Mouse (Mus musculus) cerebellum, adult 11 months (tissue): ENCODE data around the gene Ndufa12.

Experiments
- DNase-seq: peaks from one replicate; pipeline ENCODE4 v3.0.0; 2022

Ndufa12 gene

DNA sequence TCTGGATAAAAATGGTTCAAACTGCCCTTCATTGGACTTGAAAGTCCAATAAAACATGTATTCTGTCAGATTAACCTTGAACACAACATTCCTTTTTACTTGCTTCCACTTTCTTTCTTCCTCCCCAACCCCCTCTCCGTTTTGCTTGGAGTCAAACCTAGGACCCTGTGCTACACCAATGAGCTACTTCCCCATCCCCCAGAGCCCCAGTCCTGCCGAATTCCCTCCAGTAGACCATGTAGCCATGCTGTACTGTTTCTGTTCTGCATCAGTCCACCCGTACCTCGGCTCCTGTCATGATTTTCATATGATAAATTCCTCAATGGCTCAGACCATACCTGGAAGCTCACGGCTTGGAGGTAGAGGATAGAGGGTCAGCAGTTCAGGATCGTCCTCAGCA is 32.5 kb downstream of the Ndufa12 start:
- no peak for DNase-seq

DNA sequence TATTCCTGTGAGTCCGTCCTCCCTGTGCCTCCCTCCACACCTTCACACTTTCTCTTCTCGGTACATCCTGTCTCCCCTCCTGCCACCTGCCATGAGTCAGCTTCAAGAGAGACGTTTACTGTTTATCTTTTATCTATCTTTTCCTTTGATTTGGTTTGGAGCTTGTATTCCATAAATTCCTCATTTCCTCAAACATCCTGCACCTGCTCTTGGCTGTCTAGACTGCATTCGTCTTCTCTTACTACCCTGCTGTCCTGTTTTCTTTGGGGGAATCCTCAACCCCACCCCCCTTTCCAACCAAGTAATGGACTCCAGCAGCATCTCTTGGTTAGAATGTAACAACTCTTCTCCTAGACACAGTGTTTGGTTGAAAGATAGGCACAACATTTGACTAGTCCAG is 36.7 kb downstream of the Ndufa12 start:
- no peak for DNase-seq

GRCm38 (mm10) chr10:94241346-94241745 is 42.8 kb downstream of the Ndufa12 start:
- DNase-seq, result no peak

DNA sequence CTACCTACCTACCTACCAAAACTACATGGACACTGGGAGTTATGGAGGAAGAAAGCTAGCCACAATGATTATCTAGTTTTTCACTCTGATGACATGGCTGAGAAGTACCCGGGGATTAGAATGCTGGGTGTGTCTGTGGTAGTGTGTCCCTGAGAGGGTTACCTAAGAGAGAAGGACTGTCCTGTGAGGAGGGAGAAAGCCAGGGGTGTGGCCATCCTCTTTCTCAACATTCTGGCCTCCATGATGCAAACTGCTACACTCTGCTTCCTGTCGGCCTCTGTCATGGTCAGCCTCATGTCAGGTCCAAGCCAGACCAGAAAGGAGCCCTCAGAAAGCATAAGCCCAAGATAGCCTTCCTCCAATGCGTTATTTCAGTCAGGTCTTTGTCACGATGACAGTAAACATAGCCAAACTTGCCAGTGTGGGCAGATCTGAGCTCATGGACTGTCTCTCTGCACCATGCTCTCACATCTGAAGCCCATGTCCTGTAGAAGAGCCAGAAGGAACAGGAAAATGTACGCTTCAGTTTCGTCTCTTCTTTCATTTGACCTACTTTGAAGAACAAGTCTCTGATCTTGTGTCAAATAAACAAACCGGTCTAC is 49.3 kb downstream of the Ndufa12 start:
- DNase-seq, result no peak

- no peak for DNase-seq
These were observed 51.3 kb downstream of the Ndufa12 start for GRCm38 (mm10) chr10:94249575-94250456.

DNA sequence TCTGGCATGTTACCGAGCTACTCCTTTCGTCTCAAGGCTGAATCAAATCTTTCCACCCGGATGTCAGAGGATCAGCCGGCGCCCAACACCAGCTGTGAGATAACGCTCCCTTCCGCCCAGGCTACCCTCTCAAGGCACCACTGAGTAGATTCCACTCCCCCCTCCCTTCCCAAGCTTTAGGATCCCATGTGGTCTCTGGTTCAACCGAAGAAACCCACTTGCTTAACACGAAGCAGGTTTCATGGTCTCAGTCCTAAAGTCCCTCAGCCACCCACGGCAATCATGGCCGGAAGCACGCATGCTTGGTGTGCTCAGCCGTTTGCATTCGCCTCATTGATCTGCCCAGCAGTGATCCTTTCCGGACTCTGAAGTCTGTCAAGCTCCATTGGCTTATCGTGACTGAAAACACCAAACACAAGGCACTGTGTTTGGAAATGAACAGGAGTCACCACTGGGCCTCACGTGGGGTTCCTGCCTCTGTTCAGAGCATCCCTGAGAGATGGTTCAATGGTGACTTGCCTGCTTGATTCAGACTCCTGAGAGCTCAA is 54.8 kb downstream of the Ndufa12 start:
- DNase-seq, result no peak

GRCm38 (mm10) chr10:94254766-94255165 is 56.2 kb downstream of the Ndufa12 start:
- no peak for DNase-seq

GRCm38 (mm10) chr10:94255744-94256143 is 57.2 kb downstream of the Ndufa12 start:
- no peak for DNase-seq

GRCm38 (mm10) chr10:94256518-94256917 is 58.0 kb downstream of the Ndufa12 start:
- DNase-seq, result no peak

DNA sequence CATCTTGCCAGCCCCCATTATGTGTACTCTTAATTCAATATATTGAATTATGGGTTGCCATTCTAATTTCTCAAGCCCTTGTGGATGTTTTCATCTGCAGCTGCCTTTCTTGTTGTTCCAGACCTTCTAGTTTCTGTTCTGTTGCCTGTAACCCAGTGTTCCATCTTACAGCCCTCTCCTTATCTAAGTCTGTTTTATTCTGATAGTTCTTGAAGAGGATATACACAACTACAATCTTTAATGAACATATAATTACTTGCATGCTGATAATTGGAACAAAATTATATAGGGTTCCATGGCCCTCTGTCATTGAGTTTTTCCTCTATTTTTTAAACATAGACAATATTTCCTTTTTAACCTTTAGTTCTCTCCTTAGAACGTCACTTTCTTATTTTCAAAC is 62.0 kb downstream of the Ndufa12 start:
- no peak for DNase-seq

- DNase-seq, result no peak
These were observed 64.1 kb downstream of the Ndufa12 start for GRCm38 (mm10) chr10:94262646-94263045.

DNA sequence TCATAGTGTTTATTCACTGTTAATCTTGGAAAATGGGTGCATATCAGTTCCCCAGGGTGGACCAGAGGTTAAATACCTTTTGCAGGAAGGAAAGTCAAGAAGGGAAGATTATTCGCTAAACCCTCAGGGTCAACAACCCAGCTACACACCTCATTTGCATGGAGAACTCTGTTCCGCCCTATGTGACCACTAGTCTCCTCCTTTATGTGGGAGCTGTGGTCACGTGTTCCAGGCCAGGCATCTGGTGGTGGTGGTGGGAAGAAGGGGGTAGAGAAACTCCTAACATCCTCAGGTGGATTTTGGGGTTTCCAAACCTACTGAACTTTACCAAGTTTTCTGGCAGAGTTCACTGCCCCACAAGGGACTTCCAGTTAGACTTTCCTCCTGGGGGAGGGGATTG is 64.7 kb downstream of the Ndufa12 start:
- DNase-seq, result no peak

DNA sequence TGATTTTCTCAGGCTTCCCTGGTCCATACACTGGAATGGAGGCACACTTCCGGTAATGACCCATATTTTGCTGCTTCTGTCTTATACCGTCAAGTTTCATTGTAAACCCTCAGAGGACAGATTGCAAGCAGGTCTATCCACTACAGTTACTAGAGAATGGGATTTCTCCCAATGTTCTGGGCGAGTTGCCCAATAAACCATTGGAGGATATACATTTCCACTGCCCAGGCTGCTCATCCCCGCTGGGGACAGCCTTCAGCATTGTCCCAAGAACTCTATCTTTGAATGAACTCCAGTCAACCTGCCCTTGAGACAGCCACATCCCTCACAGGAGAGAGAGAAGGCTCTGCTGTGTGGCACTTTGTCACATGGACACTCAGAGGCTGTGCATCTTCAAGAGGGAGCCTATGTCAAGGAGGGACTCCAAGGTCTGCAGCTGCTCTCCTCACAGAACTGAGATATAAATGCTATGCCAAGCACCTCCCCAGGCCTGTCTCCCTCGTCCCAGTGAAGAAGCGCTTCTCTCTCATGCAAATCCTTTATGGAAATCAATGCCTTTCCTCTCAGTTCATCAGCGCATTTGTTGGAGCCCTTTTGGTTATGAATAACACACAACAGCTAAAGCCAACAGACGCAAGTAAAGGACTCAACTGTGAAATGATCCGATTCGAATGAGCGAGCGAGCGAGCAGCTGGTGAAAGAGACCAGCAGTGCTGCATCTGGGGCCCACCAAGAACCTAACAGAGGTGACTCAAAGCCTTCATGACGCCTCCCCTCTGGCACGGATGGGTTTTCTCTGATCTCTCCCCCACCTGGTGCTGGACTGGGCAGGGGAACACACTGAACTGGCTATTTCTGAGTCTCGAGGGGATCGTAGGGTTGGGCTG is 67.4 kb downstream of the Ndufa12 start:
- DNase-seq, result peak; percentile 9
